Mouse (Mus musculus): Measurements from ENCODE around the gene Cfap46. TPM values are rescaled to one million over a fixed set of nuclear protein-coding genes. Genes with fewer than 3 reads are reported as not detected.

Cfap46 gene
- polyA plus RNA-seq, 1 experiment from 2014 or later: 0.22 TPM

GRCm38 (mm10) chr7:139570788-139571187 lies 112.8 kb downstream of the Cfap46 start:
- Histone ChIP-seq H3K9ac (no peak overlapping the region), H3K9me3 (no peaks in the 10 kb centered on the region), H3K27ac (no peak overlapping the region), H3K4me1 (no peaks in the 10 kb centered on the region), H3K4me2 (no peak overlapping the region), H3K4me3 (replicated peaks) (no peak overlapping the region), H3K27me3 (replicated peaks) (no peaks in the 10 kb centered on the region), H3K36me3 (peaks cover 14% of the 10 kb centered on the region; the same call in 1 of the 2 replicates)
- no peak for ATAC-seq (ENCODE audit: insufficient read depth, low FRiP score, low read depth)
- 93% methylated on average over 5 of the region's 5 CpGs for WGBS

- Histone ChIP-seq H3K27me3 (replicated peaks) (no peaks in the 10 kb centered on the region), H3K4me1 (no peaks in the 10 kb centered on the region), H3K9me3 (no peaks in the 10 kb centered on the region), H3K27ac (no peak overlapping the region), H3K9ac (no peak overlapping the region), H3K4me2 (no peak overlapping the region), H3K36me3 (peaks cover 19% of the 10 kb centered on the region), H3K4me3 (replicated peaks) (no peak overlapping the region)
- ATAC-seq (ENCODE audit: insufficient read depth, low FRiP score, low read depth): no peak
- WGBS: 61% methylated on average over 8 of the region's 8 CpGs
Observed at GRCm38 (mm10) chr7:139566533-139566932, 117.1 kb downstream of the Cfap46 start.

GRCm38 (mm10) chr7:139565998-139566397 lies 117.6 kb downstream of the Cfap46 start:
- Histone ChIP-seq H3K4me3 (replicated peaks) (no peak overlapping the region), H3K27ac (no peak overlapping the region), H3K4me1 (no peaks in the 10 kb centered on the region), H3K9me3 (no peaks in the 10 kb centered on the region), H3K27me3 (replicated peaks) (no peaks in the 10 kb centered on the region), H3K4me2 (no peak overlapping the region), H3K9ac (no peak overlapping the region), H3K36me3 (peaks cover 19% of the 10 kb centered on the region)
- WGBS: 69% methylated on average over 6 of the region's 6 CpGs
- ATAC-seq (ENCODE audit: insufficient read depth, low FRiP score, low read depth): no peak

GRCm38 (mm10) chr7:139564161-139564560 lies 119.5 kb downstream of the Cfap46 start:
- no peak overlapping the region for H3K27ac ChIP-seq
- peaks cover 27% of the 10 kb centered on the region for H3K36me3 ChIP-seq
- no peaks in the 10 kb centered on the region for H3K27me3 ChIP-seq (replicated peaks)
- no peak for ATAC-seq (ENCODE audit: insufficient read depth, low FRiP score, low read depth)
- no peak overlapping the region for H3K4me2 ChIP-seq
- WGBS: 89% methylated on average over 2 of the region's 2 CpGs
- no peak overlapping the region for H3K9ac ChIP-seq
- H3K9me3 ChIP-seq: no peaks in the 10 kb centered on the region
- H3K4me3 ChIP-seq (replicated peaks): no peak overlapping the region
- H3K4me1 ChIP-seq: no peaks in the 10 kb centered on the region

GRCm38 (mm10) chr7:139563425-139563824 lies 120.2 kb downstream of the Cfap46 start:
- no peak overlapping the region for H3K4me2 ChIP-seq
- 67% methylated on average over 4 of the region's 4 CpGs for WGBS
- peaks cover 25% of the 10 kb centered on the region for H3K36me3 ChIP-seq
- H3K27me3 ChIP-seq (replicated peaks): no peaks in the 10 kb centered on the region
- H3K27ac ChIP-seq: no peak overlapping the region
- no peak overlapping the region for H3K9ac ChIP-seq
- no peak overlapping the region for H3K4me3 ChIP-seq (replicated peaks)
- ATAC-seq (ENCODE audit: insufficient read depth, low FRiP score, low read depth): no peak
- no peaks in the 10 kb centered on the region for H3K9me3 ChIP-seq
- H3K4me1 ChIP-seq: no peaks in the 10 kb centered on the region

- Histone ChIP-seq H3K27me3 (replicated peaks) (no peaks in the 10 kb centered on the region), H3K9me3 (no peaks in the 10 kb centered on the region), H3K4me1 (no peaks in the 10 kb centered on the region), H3K9ac (no peak overlapping the region), H3K27ac (no peak overlapping the region), H3K4me2 (no peak overlapping the region), H3K36me3 (peaks cover 18% of the 10 kb centered on the region; the same call in 1 of the 2 replicates), H3K4me3 (replicated peaks) (no peak overlapping the region)
- no peak for ATAC-seq (ENCODE audit: insufficient read depth, low FRiP score, low read depth)
- WGBS: 88% methylated on average over 10 of the region's 10 CpGs
Observed at GRCm38 (mm10) chr7:139559659-139560058, 124.0 kb downstream of the Cfap46 start.

GRCm38 (mm10) chr7:139556746-139557526 lies 126.7 kb downstream of the Cfap46 start:
- H3K27me3 ChIP-seq (replicated peaks): no peaks in the 10 kb centered on the region
- 58% methylated on average over 10 of the region's 10 CpGs for WGBS
- H3K4me2 ChIP-seq: no peak overlapping the region
- 0 out of 2 replicates have a peak, but pooled peaks cover 9% of the 10 kb centered on the region for H3K36me3 ChIP-seq
- ATAC-seq (ENCODE audit: insufficient read depth, low FRiP score, low read depth): no peak
- H3K4me1 ChIP-seq: no peaks in the 10 kb centered on the region
- H3K27ac ChIP-seq: no peak overlapping the region
- H3K4me3 ChIP-seq (replicated peaks): no peak overlapping the region
- no peak overlapping the region for H3K9ac ChIP-seq
- no peaks in the 10 kb centered on the region for H3K9me3 ChIP-seq

- no peaks in the 10 kb centered on the region for H3K9me3 ChIP-seq
- no peak for ATAC-seq (ENCODE audit: insufficient read depth, low FRiP score, low read depth)
- no peaks in the 10 kb centered on the region for H3K4me1 ChIP-seq
- 72% methylated on average over 5 of the region's 5 CpGs for WGBS
- H3K4me3 ChIP-seq (replicated peaks): no peak overlapping the region
- H3K27ac ChIP-seq: no peak overlapping the region
- 0 out of 2 replicates have a peak, but pooled peaks cover 9% of the 10 kb centered on the region for H3K36me3 ChIP-seq
- H3K4me2 ChIP-seq: no peak overlapping the region
- no peaks in the 10 kb centered on the region for H3K27me3 ChIP-seq (replicated peaks)
- no peak overlapping the region for H3K9ac ChIP-seq
Observed at GRCm38 (mm10) chr7:139556331-139556730, 127.3 kb downstream of the Cfap46 start.

- H3K27ac ChIP-seq: no peak overlapping the region
- WGBS: 90% methylated on average over 2 of the region's 2 CpGs
Observed at GRCm38 (mm10) chr7:139551519-139551918, 132.1 kb downstream of the Cfap46 start.

More at GRCm38 (mm10) chr7:139551519-139551918, 132.1 kb downstream of the Cfap46 start:
- H3K4me2 ChIP-seq: no peak overlapping the region
- H3K9ac ChIP-seq: no peak overlapping the region
- H3K9me3 ChIP-seq: no peaks in the 10 kb centered on the region
- H3K27me3 ChIP-seq (replicated peaks): no peaks in the 10 kb centered on the region
- no peaks in the 10 kb centered on the region for H3K4me1 ChIP-seq
- no peak overlapping the region for H3K4me3 ChIP-seq (replicated peaks)
- no peaks in the 10 kb centered on the region for H3K36me3 ChIP-seq
- no peak for ATAC-seq (ENCODE audit: insufficient read depth, low FRiP score, low read depth)

Other genes starting within 250 kb of the Cfap46 start
- gene Nkx6-2, start 101.0 kb downstream of the Cfap46 start, polyA plus RNA-seq (2015; fragmentation: Nextera tagmentation; extraction: Ambion mirVana): 6.0 and 8.2 TPM in 2 replicates
- gene Adgra1, start 150.4 kb upstream of the Cfap46 start, polyA plus RNA-seq (2015; fragmentation: Nextera tagmentation; extraction: Ambion mirVana): 0.53 and 0.64 TPM in 2 replicates
- gene Kndc1, start 210.9 kb upstream of the Cfap46 start, polyA plus RNA-seq (2015; fragmentation: Nextera tagmentation; extraction: Ambion mirVana): 0.14 and 0.34 TPM in 2 replicates